12 mouse cellular contexts compared by ENCODE assay signal in the genomic region with DNA sequence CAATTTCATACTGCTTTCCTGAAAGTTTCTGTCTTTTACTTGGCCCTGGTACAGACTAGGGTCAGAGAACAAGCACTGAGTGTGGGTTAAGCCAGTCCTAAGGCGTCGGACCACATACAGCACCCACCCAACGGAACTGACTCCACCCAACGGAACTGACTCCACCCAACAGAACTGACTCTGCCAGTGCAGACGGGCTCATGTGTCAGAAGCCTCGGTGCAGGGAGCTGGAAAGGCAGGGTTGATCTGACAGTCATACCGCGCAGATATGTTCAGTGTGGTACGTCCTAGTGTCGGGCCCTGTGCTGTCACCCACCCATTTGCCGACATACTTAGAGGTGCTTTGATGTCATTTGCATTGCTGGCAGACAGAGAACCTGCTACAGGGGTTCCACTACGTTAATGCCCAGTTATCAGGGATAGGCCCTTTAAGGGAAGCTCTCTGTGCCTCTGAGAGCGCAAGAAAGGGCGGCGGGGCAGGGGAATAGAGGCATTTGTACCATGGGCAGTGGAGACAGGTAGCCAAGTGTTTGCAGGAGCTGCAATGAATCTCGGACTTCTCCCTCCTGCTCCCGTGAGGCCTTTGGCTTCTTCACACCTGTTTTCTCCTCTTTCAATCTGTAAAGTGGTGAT. TPM values are rescaled to one million over a fixed set of nuclear protein-coding genes. Genes with fewer than 3 reads are reported as not detected.
DNase-seq lines count a peak whose midpoint lies in the region; ATAC-seq and TF ChIP-seq lines count a peak whose summit lies in the region.
"Had no signal": no experiment of that assay in that cellular context is flagged by ENCODE, and none has a peak within 500 bp of the region (broad histone marks: within the 10 kb centered on the region; RNA-seq: fewer than 3 reads in every experiment).

No protein-coding gene starts in this region.

- no peaks in the 10 kb centered on the region for H3K27me3 ChIP-seq in kidney, embryonic 15.5 days
- H3K27me3 ChIP-seq in liver, embryonic 14.5 days (ENCODE audit: control insufficient read depth, insufficient read depth, low read length): no peaks in the 10 kb centered on the region
- H3K27me3 ChIP-seq in stomach, embryonic 15.5 days (replicated peaks): no peaks in the 10 kb centered on the region
- H3K27me3 ChIP-seq: heart, embryonic 15.5 days; megakaryocyte, embryonic 14.5 days had no signal

- DNase-seq in kidney, postnatal 36 days: no peak
- peak; percentile 77 to 85 (median 84) for DNase-seq in liver, embryonic 14.5 days (ENCODE audit: low read depth in 3 of 3, low spot score in 3 of 3)
- no peak for DNase-seq in cerebellum, adult 8-10 months
- no peak for DNase-seq in kidney, postnatal 25 days
- no peak for DNase-seq in kidney, postnatal 10 days
- DNase-seq: layer of hippocampus, adult 9-11 months had no signal

- peaks cover 47% of the 10 kb centered on the region for H3K36me3 ChIP-seq in kidney, embryonic 15.5 days
- H3K36me3 ChIP-seq in liver, embryonic 14.5 days (replicated peaks; ENCODE audit: control insufficient read depth, insufficient read depth, low read depth): peaks cover 5% of the 10 kb centered on the region
- H3K36me3 ChIP-seq in stomach, embryonic 15.5 days: 0 out of 2 replicates have a peak, but pooled peaks cover 9% of the 10 kb centered on the region

- no peak for TF ChIP-seq CTCF in bone marrow, adult 2 months (IDR thresholded peaks at IDR 0.05; ENCODE audit: control insufficient read depth, insufficient read depth, low read length)
- TF ChIP-seq CTCF in liver, embryonic 14.5 days (IDR thresholded peaks at IDR 0.05; ENCODE audit: low read depth): 0 out of 2 replicates have a peak, but pooled peaks have one; percentile 18

- H3K4me2 ChIP-seq in kidney, embryonic 15.5 days: no peak overlapping the region
- peak overlapping the region; percentile 50 for H3K4me2 ChIP-seq in liver, embryonic 14.5 days (ENCODE audit: low read depth)
- no peak overlapping the region for H3K4me2 ChIP-seq in stomach, embryonic 15.5 days
- H3K4me2 ChIP-seq: heart, embryonic 15.5 days had no signal

- H3K27ac ChIP-seq in kidney, embryonic 15.5 days: no peak overlapping the region
- H3K27ac ChIP-seq in bone marrow, adult 2 months (ENCODE audit: control insufficient read depth, insufficient read depth, low read depth, low read length, poor library complexity): peak overlapping the region; percentile 54
- H3K27ac ChIP-seq in liver, embryonic 14.5 days: peak overlapping the region; percentile 29
- no peak overlapping the region for H3K27ac ChIP-seq in stomach, embryonic 15.5 days
- H3K27ac ChIP-seq: heart, embryonic 15.5 days had no signal

- WGBS in kidney, embryonic 15.5 days: 83% methylated on average over 17 of the region's 17 CpGs
- 63% methylated on average over 17 of the region's 17 CpGs for WGBS in bone marrow, adult 2 months
- 37% methylated on average over 17 of the region's 17 CpGs for WGBS in liver, embryonic 14.5 days (ENCODE audit: insufficient replicate concordance)
- WGBS in stomach, embryonic 15.5 days: 83% methylated on average over 17 of the region's 17 CpGs

- TF ChIP-seq POLR2A in bone marrow, adult 2 months (IDR thresholded peaks at IDR 0.05; ENCODE audit: borderline replicate concordance, control insufficient read depth, low read depth, low read length): peak; percentile 73

- no peak overlapping the region for H3K4me3 ChIP-seq in kidney, embryonic 15.5 days (replicated peaks)
- peak overlapping the region; percentile 8 for H3K4me3 ChIP-seq in bone marrow, adult 2 months (replicated peaks; ENCODE audit: control insufficient read depth, low read depth, low read length)
- H3K4me3 ChIP-seq in liver, embryonic 14.5 days (ENCODE audit: insufficient read depth in 1 of 2, low read depth in 2 of 2, low read length in 2 of 2): peak overlapping the region; percentile 12 to 17; a peak in 2 of 4 replicates
- H3K4me3 ChIP-seq in stomach, embryonic 15.5 days (replicated peaks): no peak overlapping the region
- H3K4me3 ChIP-seq: heart, embryonic 15.5 days; megakaryocyte, embryonic 14.5 days had no signal

- peak; percentile 69 for ATAC-seq in kidney, embryonic 15.5 days (replicated peaks; ENCODE audit: low FRiP score)
- ATAC-seq in liver, embryonic 14.5 days (ENCODE audit: insufficient read depth): peak; percentile 90
- peak; percentile 72 for ATAC-seq in stomach, embryonic 15.5 days (ENCODE audit: insufficient read depth, low FRiP score, low read depth)

- H3K9me3 ChIP-seq in kidney, embryonic 15.5 days (replicated peaks): no peaks in the 10 kb centered on the region
- no peaks in the 10 kb centered on the region for H3K9me3 ChIP-seq in liver, embryonic 14.5 days (ENCODE audit: control insufficient read depth, low read length)
- no peaks in the 10 kb centered on the region for H3K9me3 ChIP-seq in stomach, embryonic 15.5 days
- H3K9me3 ChIP-seq: heart, embryonic 15.5 days; megakaryocyte, embryonic 14.5 days had no signal

- TF ChIP-seq EP300 in liver, embryonic 14.5 days (IDR thresholded peaks at IDR 0.05; ENCODE audit: low read depth): no peak

- H3K4me1 ChIP-seq in kidney, embryonic 15.5 days: no peaks in the 10 kb centered on the region
- peaks cover 11% of the 10 kb centered on the region for H3K4me1 ChIP-seq in bone marrow, adult 2 months (ENCODE audit: control insufficient read depth, insufficient read depth, low read length)
- peaks cover 31 to 38% of the 10 kb centered on the region in 2 experiments for H3K4me1 ChIP-seq in liver, embryonic 14.5 days (replicated peaks; ENCODE audit: control insufficient read depth in 2 of 2, insufficient read depth in 2 of 2, low read length in 1 of 2)
- no peaks in the 10 kb centered on the region for H3K4me1 ChIP-seq in stomach, embryonic 15.5 days

- H3K9ac ChIP-seq in kidney, embryonic 15.5 days: no peak overlapping the region
- H3K9ac ChIP-seq in liver, embryonic 14.5 days (replicated peaks): peak overlapping the region; percentile 35
- H3K9ac ChIP-seq in stomach, embryonic 15.5 days: no peak overlapping the region
- H3K9ac ChIP-seq: heart, embryonic 15.5 days had no signal

RNA-seq across cellular contexts. Expression of a gene that starts 38.5 kb away (rescaled TPM):
- polyA plus RNA-seq in kidney, embryonic 15.5 days (2015; fragmentation: Nextera tagmentation; extraction: Ambion mirVana): 1.8 and 2.3 TPM in 2 replicates
- 41.3 and 96.3 TPM in 2 replicates for polyA plus RNA-seq in bone marrow, adult 2 months (2011; ENCODE audit: insufficient read depth, insufficient read length, low replicate concordance, missing spikeins)
- polyA plus RNA-seq in liver, embryonic 14.5 days (2012; rRNA removed): 14.2 and 19.6 TPM in 2 replicates
- polyA plus RNA-seq in liver, embryonic 14.5 days (2014; fragmentation: Nextera tagmentation; extraction: Ambion mirVana): 30.5 and 33.3 TPM in 2 replicates
- polyA plus RNA-seq in stomach, embryonic 15.5 days (2015; fragmentation: Nextera tagmentation; extraction: Ambion mirVana): 2.1 and 5.9 TPM in 2 replicates
- polyA plus RNA-seq: C2C12 had no signal

Comparison
In these comparisons a context has a peak if more than half of its experiments do, and no peak if none do; other contexts are left out.
1. H3K27ac ChIP-seq: peak in bone marrow, adult 2 months (single experiment) and liver, embryonic 14.5 days (single experiment); none in kidney, embryonic 15.5 days (single experiment) and stomach, embryonic 15.5 days (single experiment).
2. H3K4me3 ChIP-seq: peak in bone marrow, adult 2 months (single experiment) and liver, embryonic 14.5 days (2 of 2); none in kidney, embryonic 15.5 days (single experiment) and stomach, embryonic 15.5 days (single experiment).
3. DNase-seq: peak in liver, embryonic 14.5 days (3 of 3); none in kidney, postnatal 36 days (0 of 2), cerebellum, adult 8-10 months (single experiment), kidney, postnatal 25 days (0 of 2) and kidney, postnatal 10 days (single experiment).
4. Peak in every context shown above with its lines, with median percentiles within 50 percentile points of each other: ATAC-seq.